Mouse (Mus musculus) thymus, postnatal 14 days (tissue): Measurements from ENCODE around the gene Gstz1.
"Not testable (repeated sequence)": the region's sequence is repeated elsewhere in the genome, so short reads cannot be mapped to it uniquely, and the experiment has no call there.

ENCODE experiments used
- DNase-seq: peaks from one replicate; pipeline ENCODE4 v3.0.0; 2021

Gene Gstz1

DNA sequence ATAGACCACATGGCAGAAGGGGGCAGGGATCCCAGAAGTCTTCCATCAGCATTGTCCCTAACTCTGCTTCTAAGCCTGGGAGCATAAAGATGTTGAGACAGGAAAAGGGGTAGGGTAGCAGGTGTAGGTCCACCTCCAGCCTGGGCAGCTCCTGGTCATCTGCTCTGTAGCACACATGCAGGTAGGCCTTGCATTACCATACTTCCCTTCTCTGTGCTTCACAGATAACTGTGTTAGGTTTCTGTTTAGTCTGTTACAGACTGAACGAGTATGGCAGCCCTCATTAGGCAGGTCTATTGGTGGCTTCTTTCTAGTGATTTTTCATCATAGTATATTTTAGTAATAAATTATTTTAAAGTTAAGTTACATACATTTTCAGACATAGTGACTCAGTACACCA lies 13.3 kb downstream of the Gstz1 start:
- no peak for DNase-seq

DNA sequence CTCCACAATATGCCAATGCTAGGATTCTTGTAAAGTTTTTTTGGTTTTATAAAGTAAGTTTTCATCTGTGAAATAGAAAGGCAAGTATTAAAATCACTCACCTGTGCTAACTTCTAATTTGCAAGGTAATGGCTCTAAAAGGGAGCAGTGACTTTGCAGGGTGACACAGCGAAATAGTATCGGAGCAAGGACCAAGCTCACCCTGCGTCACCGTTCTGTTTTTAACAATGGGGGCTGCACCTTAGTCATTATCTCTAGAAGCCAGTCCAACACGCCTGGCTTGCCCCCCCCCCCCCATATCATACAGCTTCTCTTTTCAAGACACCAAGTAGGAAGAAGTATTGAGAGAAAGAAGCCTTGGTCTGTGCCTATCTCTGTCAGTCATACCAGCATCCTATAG lies 13.8 kb downstream of the Gstz1 start:
- DNase-seq: no peak

GRCm38 (mm10) chr12:87175194-87175946 lies 28.4 kb downstream of the Gstz1 start:
- DNase-seq: no peak

DNA sequence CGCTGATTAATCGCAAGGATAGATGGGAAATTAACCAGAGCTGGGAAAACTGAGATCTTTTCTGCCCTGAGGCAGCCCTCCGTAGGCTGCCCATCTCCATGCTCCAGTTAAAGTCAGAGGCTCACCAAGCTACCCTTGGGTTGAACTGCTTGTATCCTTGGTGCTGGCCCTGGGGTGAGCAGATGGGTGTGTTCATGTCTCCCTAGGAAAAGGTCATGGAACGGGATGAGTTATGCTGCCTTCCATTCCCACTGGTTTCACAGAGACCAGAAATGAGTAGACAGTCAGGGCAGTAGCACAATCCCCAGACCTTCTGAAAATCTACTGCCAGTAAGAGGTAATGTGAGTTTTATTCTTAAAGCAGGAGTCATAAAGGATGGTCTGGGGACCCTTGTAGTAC lies 30.7 kb downstream of the Gstz1 start:
- no peak for DNase-seq

GRCm38 (mm10) chr12:87193008-87193407 lies 46.0 kb downstream of the Gstz1 start:
- DNase-seq: no peak

DNA sequence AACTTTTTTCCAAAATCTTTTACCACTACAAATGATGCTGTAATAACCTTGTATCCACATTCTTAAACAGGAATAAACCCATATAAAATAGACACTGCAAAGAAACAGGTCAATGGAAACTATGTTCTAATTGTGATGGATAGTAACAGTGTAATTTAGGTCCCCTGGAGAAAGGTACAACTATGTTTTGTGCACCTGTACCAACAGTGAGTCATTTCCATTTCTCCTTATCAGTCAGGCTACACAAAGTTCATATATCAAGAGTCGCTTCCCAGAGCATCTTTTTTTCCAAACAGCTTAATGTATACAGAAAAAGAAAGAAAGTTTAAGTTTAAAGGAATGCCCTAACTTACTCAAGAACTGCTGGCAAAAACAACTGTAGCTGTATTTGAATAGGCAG lies 48.1 kb downstream of the Gstz1 start:
- DNase-seq: no peak

DNA sequence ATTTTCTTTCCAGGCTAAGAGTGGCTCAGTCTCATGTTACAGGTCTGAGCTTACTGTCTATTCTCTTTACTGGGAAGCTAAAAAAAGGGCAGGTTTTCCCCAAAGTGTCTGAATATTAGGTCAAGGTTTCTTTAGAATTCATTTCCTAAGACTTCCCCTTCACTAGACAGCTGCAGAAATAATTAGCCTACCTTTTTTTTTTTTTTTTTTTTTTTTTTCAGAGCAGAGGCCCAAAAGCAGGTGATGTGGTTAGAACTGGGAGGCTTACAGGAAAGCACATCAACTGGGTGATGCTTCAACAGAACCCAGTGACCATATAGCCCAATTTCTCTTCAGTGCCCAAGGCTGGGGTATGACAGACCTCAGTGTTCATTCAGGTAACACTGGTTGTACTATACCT lies 49.3 kb downstream of the Gstz1 start:
- no peak for DNase-seq

GRCm38 (mm10) chr12:87198792-87199191 lies 51.8 kb downstream of the Gstz1 start:
- no peak for DNase-seq

DNA sequence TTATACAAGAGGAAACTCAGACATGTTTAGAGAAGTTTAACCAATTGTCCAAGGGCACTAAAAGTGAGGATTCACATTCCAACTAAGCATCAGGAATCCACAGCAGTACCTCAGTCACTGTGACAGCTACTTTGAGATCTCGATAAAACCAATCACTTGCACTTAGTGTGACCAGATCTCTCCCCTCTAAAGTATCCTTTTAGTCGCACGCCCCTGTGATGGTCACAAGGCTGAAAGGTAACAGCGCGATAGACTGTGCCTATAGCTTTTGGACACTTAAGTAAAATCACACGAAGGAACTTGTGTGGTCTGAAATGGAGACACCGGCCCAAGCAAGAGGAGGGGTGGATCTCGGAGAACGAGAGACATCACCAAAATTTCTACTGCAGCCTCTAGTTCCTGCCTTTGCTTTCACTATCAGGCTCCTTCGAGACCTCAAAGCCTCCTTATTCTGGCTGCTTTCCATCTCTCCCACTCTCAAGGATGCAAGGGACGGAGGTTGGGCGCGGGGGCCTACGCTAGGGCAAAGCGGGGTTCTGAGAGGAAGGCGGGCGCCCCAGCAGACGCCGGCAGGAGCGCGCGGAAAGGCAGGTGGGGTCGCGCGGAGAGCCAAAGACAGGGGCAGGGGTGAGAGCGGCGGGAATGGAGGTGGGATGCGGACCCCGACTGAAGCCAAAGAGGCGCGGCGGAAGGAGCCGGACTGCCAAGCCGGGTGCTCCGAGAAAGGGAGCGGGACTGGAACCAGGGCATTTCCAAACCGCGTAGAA lies 52.4 kb downstream of the Gstz1 start, which contains the start of gene Samd15:
Gene Samd15 (plus strand): TSS at position 518 of the 767 bp plus-strand sequence.
- DNase-seq: peak; percentile 79

DNA sequence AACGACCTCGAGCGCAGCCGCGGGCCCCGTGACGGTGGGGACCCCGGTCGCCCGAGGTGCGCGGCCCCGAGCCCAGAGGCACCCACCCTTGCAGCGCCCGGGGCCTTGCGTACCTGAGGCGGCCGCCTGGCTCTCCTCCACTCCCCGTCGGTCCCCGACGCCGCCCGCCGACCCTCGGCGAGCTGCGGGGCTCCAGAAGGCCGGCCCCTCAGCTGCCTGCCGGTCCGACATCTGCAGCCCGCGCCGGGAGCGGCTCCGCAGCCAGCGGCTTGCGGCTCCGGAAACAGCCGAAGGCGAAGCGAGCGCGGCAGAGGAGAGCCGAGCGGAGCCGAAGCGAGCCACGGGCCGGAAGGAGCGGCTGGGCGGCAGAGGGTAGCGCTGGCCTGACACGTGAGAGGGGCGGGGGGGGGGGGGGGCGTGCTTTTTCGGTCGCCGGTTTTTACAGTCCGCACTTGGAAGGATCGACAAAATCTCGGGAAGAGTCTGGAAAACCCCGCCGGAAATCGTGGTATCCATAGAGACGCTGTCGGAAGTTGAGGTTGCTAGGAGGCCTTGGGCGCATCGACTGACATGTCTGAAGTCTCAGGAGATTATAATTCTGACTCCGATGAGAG lies 53.1 kb downstream of the Gstz1 start, which contains the start of gene Tmed8:
Gene Tmed8 (minus strand): TSS at position 482 of the 614 bp plus-strand sequence.
- peak; percentile 89 for DNase-seq

DNA sequence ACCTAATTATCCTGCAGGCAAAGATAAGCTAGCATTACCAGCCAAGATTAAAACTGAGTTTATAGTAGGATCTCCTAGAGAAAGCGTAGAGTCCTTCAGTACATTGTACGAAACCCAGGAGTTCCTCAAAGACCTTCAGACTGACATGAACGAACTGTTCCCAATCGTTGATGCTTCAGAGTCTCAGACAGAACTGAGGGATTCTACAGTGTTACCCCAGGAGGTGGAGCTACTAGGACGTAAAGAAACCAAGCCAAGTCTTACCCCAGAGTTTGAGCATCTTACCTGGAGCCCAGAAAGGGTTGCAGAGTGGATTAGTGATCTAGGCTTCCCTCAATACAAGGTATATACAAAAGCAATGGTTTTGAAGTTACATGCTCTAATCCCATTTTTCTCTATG lies 54.7 kb downstream of the Gstz1 start:
- DNase-seq: no peak

DNA sequence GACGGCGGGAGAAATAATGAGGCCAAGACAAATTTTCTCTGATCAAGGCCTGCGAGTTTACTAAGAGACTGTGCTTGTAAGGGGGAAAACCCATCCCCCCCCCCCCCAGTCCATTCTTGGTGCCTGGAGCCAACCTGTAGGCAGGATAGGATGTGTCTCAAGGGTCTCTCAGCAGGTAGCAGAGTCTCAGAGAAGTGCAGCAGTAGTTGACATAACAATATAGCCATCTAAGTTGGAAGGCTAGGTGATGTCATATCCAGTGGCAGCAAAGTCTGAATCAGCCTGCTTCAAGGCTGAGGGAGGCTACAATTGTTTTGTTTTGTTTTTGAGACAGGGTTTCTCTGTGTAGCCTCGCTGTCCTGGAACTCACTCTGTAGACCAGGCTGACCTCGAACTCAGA lies 58.8 kb downstream of the Gstz1 start:
- not testable (repeated sequence) for DNase-seq

GRCm38 (mm10) chr12:87212844-87213606 lies 66.1 kb downstream of the Gstz1 start:
- no peak for DNase-seq
